Mouse (Mus musculus) liver, embryonic 18 days (tissue): ENCODE measurements around the gene Dcaf4. TPM values are rescaled to one million over a fixed set of nuclear protein-coding genes. Genes with fewer than 3 reads are reported as not detected.

Experiments used
- polyA plus RNA-seq: library from polyadenylated mRNA; depleted of rRNA; stranded (reverse); fragments of >200 nt; gene quantifications from 2 replicates; pipeline ENCODE4 v1.2.3, GENCODE M21; 2012; rRNA removed

The Dcaf4 gene
- 16.7 and 23.8 TPM in 2 replicates for polyA plus RNA-seq

GRCm38 (mm10) chr12:83520311-83520890 is at the start of gene Dcaf4:
Gene Dcaf4, plus strand, starts transcription at chr12:83520466.

GRCm38 (mm10) chr12:83487476-83487991 is 32.7 kb upstream of the Dcaf4 start, which contains the start of gene Dpf3:
Gene Dpf3, minus strand, starts transcription at chr12:83487716.

Other genes starting within 250 kb of the Dcaf4 start
- 3.1 and 3.7 TPM in 2 replicates for gene Dpf3, start 32.8 kb upstream of the Dcaf4 start, polyA plus RNA-seq
- gene Zfyve1, start 76.8 kb downstream of the Dcaf4 start, polyA plus RNA-seq, result 12.0 and 12.8 TPM in 2 replicates
- gene Rbm25, start 110.8 kb downstream of the Dcaf4 start, polyA plus RNA-seq, result 45.3 and 53.6 TPM in 2 replicates
- 8.6 and 8.7 TPM in 2 replicates for gene Psen1, start 167.7 kb downstream of the Dcaf4 start, polyA plus RNA-seq
- 3.3 and 3.9 TPM in 2 replicates for gene Papln, start 243.2 kb downstream of the Dcaf4 start, polyA plus RNA-seq